Mouse (Mus musculus) thymus, adult 2 months (tissue): ENCODE results near the gene Wfdc8. TPM values are rescaled to one million over a fixed set of nuclear protein-coding genes. Genes with fewer than 3 reads are reported as not detected.
"Not testable (repeated sequence)": the region's sequence is repeated elsewhere in the genome, so short reads cannot be mapped to it uniquely, and the experiment has no call there.

Experiments used
- DNase-seq: peaks from one replicate; pipeline ENCODE4 v3.0.0; 2021
- H3K27ac ChIP-seq: fragments of 200-500 bp; 2 replicates; pipeline ENCODE4 v1.5.1; 2012; ENCODE audit warnings: low read length, control low read depth; ENCODE audit not compliant: control insufficient read depth, insufficient read depth
- H3K27me3 ChIP-seq: fragments of 200-500 bp; 2 replicates; pipeline ENCODE4 v1.6.1; 2012; ENCODE audit warnings: mild to moderate bottlenecking, low read length, moderate library complexity, mixed read lengths; ENCODE audit not compliant: control insufficient read depth, insufficient read depth
- H3K36me3 ChIP-seq: fragments of 200-500 bp; 2 replicates; pipeline ENCODE4 v1.6.1; 2012; ENCODE audit warnings: mild to moderate bottlenecking, low read length, moderate library complexity; ENCODE audit not compliant: control insufficient read depth, insufficient read depth
- H3K4me1 ChIP-seq: fragments of 200-500 bp; replicated peaks from 2 replicates; pipeline ENCODE4 v1.6.1; 2012; ENCODE audit warnings: low read length; ENCODE audit not compliant: control insufficient read depth, insufficient read depth
- H3K4me3 ChIP-seq: fragments of 200-500 bp; 2 replicates; pipeline ENCODE4 v1.5.1; 2012; ENCODE audit warnings: mild to moderate bottlenecking, low read length, control low read depth, moderate library complexity; ENCODE audit not compliant: control insufficient read depth, insufficient read depth
- CTCF ChIP-seq: fragments of 200-500 bp; IDR thresholded peaks from 2 replicates; pipeline ENCODE4 v1.5.1; 2012; ENCODE audit warnings: mild to moderate bottlenecking, control low read depth, low read length, moderate library complexity, borderline replicate concordance; ENCODE audit not compliant: control insufficient read depth, poor library complexity, insufficient read depth; ENCODE audit errors: extremely low read depth
- POLR2A ChIP-seq: fragments of 200-500 bp; IDR thresholded peaks from 2 replicates; pipeline ENCODE4 v1.6.1; 2012; ENCODE audit warnings: mild to moderate bottlenecking, low read length, control low read depth, moderate library complexity; ENCODE audit not compliant: control insufficient read depth, poor library complexity, insufficient read depth; ENCODE audit errors: extremely low read depth
- WGBS: fragments of 180-500 bp; shearing (Covaris S2); methylation state at CpG from one replicate; pipeline ENCODE4 v1.1.7; 2018; 5-methylcytosine and 5-hydroxymethylcytosine counted together
- polyA plus RNA-seq: library from polyadenylated mRNA; depleted of rRNA; stranded (reverse); fragments of >200 nt; gene quantifications from 2 replicates; pipeline ENCODE4 v1.2.3, GENCODE M21; 2012

Gene Wfdc8
- polyA plus RNA-seq, 1 experiment, result not detected

GRCm38 (mm10) chr2:164593494-164593893 is 19.9 kb downstream of the Wfdc8 start, which contains the start of gene Eppin:
Gene Eppin, minus strand, starts transcription at chr2:164593594.
- 82% methylated on average over 4 of the region's 4 CpGs for WGBS
- DNase-seq, result no peak

DNA sequence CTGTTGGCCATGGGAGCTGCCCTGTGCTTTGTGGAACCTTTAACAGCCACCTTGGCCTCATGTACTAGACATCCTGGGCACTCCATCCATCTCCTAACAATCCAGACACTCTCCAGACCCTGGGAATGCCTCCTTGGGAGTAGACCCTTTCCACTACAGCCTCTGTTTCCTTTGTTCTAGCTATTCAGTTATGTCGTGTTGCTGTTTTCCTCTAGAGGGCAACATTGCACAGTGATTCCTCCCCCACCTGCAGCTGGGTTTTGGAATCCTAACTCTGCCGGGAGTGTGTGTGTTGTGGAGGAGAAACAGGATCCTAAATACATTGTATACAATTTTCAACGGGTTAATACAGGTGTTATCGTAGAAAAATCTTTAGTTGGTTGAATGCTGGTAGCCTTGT is 21.4 kb downstream of the Wfdc8 start:
- Histone ChIP-seq H3K4me1 (no peaks in the 10 kb centered on the region), H3K4me3 (no peak overlapping the region), H3K36me3 (no peaks in the 10 kb centered on the region), H3K27me3 (no peaks in the 10 kb centered on the region), H3K27ac (no peak overlapping the region)
- TF ChIP-seq CTCF (no peak), POLR2A (no peak)
- DNase-seq, result no peak
- WGBS, result 16% methylated on average over 4 of the region's 4 CpGs

More at GRCm38 (mm10) chr2:164593494-164593893, 19.9 kb downstream of the Wfdc8 start, which contains the start of gene Eppin:
- Histone ChIP-seq H3K4me1 (no peaks in the 10 kb centered on the region), H3K36me3 (no peaks in the 10 kb centered on the region), H3K27ac (no peak within 1 kb of the TSS), H3K4me3 (no peak within 1 kb of the TSS), H3K27me3 (no peaks in the 10 kb centered on the region)
- no peak for TF ChIP-seq POLR2A
- no peak for TF ChIP-seq CTCF

DNA sequence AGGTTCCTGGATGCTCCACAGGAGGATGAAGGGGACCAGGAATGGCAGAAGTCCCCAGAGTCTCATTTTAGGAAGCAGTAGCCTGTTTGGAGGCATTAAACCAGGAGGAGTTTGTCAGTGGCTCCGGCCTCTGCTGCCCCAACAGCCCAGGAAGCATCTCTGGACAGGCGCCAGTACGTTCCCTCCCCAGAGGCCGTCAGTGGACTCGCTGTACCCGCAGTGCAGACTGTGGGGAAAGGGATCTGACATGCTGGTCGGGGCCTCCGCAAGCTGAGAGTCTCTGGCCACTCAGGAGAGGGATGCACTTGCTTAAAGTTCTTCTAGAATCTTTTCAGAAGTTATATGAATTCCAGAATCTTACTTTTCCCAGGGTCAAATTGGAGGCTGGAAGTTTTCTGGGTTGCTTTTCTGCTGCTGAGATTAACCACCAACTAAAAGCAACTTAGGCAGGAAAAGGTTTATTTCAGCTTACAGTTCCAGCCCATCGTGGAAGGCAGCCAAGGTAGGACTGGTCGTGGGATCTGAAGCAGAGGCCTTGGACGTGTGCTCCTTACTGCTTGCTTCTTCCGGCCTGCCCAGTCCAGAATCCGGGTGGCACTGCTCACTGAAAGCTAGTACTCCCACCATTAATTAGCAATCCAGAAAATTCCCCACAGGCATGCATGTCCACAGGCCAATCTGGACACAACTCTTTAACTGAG is 28.3 kb downstream of the Wfdc8 start, which contains the start of gene Wfdc6a:
Gene Wfdc6a, minus strand, starts transcription at position 423 of the 701 bp plus-strand sequence.
- WGBS, result 80% methylated on average over 13 of the region's 13 CpGs
- H3K4me3 ChIP-seq, H3K4me1 ChIP-seq, H3K36me3 ChIP-seq, H3K27me3 ChIP-seq, DNase-seq, H3K27ac ChIP-seq: not testable (repeated sequence)

DNA sequence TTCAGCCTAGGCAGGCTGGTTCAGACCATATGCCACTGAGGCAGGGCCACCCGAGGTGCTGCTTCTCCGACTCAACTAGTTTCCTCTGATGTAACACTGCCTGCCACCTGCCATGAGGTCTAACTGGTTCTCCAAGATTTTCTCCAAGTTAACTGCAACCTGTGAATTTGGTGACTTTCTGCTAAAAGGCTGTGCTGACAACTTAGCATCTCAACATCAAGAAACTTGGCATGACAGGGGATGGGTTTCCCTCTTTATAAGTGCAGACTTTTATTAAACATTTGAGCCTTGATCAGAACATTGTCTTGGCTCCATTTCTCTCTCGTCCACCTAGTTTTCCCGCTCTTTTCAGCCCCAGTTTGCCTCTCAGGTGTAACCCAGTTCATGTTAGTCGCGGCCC is 40.1 kb downstream of the Wfdc8 start, which contains the start of gene Spint3:
Gene Spint3, minus strand, starts transcription at position 101 of the 400 bp plus-strand sequence.
- H3K4me3 ChIP-seq, H3K4me1 ChIP-seq, H3K36me3 ChIP-seq, H3K27me3 ChIP-seq, H3K27ac ChIP-seq, DNase-seq: not testable (repeated sequence)
- 92% methylated on average over 6 of the region's 6 CpGs for WGBS

GRCm38 (mm10) chr2:164567460-164567859 is 46.0 kb downstream of the Wfdc8 start:
- no peaks in the 10 kb centered on the region; the same call in 1 of the 2 replicates for H3K27me3 ChIP-seq
- H3K36me3 ChIP-seq, result no peaks in the 10 kb centered on the region
- H3K27ac ChIP-seq, result no peak overlapping the region
- peaks cover 6% of the 10 kb centered on the region for H3K4me1 ChIP-seq
- H3K4me3 ChIP-seq, result no peak overlapping the region
- TF ChIP-seq CTCF, result no peak
- no peak for TF ChIP-seq POLR2A
- WGBS, result 88% methylated on average over 5 of the region's 5 CpGs
- DNase-seq, result no peak

DNA sequence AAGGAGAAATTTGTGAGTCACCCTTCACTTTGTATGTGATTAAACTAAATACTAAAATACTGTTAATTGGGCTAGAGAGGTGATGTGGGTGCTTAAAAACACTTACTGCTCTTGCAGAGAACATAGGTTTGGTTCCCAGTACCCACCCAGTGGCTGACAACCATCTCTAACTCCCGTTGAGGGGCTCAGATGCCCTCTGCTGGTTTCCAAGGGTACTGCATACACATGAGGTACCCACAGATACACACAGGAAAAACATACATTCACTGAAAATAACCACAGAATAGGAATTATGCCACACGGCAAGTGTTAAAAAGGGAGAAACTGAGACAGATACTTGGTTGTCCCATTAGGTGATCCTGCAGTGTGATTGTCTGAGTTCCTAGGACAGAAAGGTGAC is 46.4 kb downstream of the Wfdc8 start:
- H3K27me3 ChIP-seq, result no peaks in the 10 kb centered on the region; the same call in 1 of the 2 replicates
- DNase-seq, result no peak
- no peak overlapping the region for H3K4me3 ChIP-seq
- H3K36me3 ChIP-seq, result no peaks in the 10 kb centered on the region
- peaks cover 6% of the 10 kb centered on the region for H3K4me1 ChIP-seq
- no peak overlapping the region for H3K27ac ChIP-seq
- TF ChIP-seq CTCF (no peak), POLR2A (no peak)
- 90% methylated on average over 2 of the region's 2 CpGs for WGBS

DNA sequence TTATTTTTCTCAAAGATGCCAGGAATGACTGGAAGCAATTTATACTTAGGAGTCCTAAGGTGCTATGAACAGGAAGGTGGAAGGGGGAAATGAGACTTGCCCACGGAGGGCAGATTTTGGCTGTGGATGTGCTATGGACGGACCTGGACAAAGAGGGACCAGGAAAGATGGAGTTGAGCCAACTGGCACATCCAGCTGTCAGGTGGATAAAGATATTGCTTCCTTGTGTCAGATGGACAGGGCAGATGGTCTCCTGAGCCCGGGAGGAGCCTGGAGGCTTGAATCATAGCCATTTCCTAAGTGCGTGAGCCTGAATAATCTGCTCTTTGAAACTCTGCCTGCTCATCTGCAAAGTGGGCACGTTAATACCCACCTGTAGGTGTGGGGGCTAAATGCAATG is 49.1 kb downstream of the Wfdc8 start:
- H3K4me1 ChIP-seq, result peaks cover 6% of the 10 kb centered on the region
- no peak overlapping the region for H3K27ac ChIP-seq
- WGBS, result 73% methylated on average over 5 of the region's 5 CpGs
- H3K27me3 ChIP-seq, result no peaks in the 10 kb centered on the region; the same call in 1 of the 2 replicates
- TF ChIP-seq POLR2A (no peak), CTCF (no peak)
- H3K36me3 ChIP-seq, result no peaks in the 10 kb centered on the region
- no peak overlapping the region for H3K4me3 ChIP-seq
- no peak for DNase-seq
